Mouse (Mus musculus) cerebellum, adult 9-11 months (tissue): ENCODE measurements around the gene Cpe.

Source experiments
- DNase-seq: peaks from one replicate; pipeline ENCODE4 v3.0.0; 2022

Cpe gene

DNA sequence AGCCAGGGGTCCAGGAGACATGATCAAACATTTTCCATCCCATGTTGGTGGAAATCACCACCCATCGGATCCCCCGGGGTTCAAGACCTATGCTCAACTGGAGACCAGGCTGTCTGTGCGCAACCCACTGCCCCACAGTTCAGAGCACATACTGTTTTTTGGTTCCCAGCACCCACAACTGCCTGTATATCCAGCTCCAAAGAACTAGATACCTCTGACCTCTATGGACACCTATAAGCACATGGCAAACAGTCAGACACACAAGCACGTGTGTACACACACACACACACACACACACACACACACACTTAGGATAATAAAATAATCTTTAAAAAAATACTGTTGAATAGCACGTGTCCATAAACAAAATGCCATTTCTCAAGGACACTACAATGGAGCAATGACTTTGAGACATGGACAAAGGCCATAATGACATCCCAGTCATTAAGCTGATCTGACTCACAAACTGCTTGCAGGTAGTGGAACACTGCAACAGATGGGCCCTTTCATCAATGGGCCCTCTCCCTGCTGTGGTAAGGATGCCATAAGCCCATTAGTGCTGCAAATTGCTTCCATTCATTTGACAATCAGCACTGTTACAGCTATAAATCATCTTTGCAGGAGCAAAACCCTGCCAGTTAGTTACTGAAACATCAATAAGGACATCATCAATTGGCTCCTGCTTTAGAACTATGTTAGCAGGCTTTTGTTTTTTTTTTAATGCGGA is 63.7 kb downstream of the Cpe start:
- DNase-seq = peak; percentile 48

DNA sequence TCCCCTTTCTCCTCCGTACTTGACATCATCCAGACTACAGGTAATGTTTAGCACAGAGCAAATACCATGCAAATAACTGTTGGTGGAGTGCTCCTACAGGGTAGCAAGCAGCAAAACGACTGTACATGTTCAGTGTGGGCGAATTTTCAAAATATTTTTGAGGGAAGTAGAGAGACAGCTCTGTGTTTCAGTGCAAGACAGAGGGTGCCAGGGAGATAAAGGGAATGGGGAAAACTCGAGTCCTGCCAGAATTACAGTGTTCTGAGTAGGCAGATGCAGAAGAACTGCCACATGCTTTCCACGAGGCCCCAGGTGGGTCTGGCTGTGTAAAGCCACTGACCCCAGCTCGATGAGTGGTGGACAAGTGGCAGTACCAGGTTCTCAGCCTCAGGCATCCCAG is 64.8 kb downstream of the Cpe start:
- no peak for DNase-seq

DNA sequence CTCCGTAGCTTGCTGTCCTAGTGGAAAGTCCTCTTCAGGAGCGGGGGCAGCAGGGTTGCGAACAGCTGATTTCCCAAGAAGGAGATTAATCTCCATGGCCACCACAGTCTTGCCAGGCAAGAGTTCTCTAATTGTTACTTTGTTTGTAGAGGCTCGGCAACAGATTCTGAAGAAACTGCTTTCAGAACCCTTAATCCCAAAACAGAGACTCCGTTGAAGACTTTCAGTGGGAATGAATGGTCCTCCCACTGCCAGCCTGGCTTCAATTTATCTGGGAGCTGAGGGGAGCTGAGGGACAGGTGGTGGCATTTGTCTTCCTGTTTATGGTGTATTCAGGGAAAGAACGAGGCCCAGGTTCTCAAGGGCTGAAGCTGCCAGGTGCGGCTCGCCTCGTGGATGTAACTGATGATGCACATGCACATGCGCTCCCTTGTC is 68.2 kb downstream of the Cpe start:
- DNase-seq = peak; percentile 60

DNA sequence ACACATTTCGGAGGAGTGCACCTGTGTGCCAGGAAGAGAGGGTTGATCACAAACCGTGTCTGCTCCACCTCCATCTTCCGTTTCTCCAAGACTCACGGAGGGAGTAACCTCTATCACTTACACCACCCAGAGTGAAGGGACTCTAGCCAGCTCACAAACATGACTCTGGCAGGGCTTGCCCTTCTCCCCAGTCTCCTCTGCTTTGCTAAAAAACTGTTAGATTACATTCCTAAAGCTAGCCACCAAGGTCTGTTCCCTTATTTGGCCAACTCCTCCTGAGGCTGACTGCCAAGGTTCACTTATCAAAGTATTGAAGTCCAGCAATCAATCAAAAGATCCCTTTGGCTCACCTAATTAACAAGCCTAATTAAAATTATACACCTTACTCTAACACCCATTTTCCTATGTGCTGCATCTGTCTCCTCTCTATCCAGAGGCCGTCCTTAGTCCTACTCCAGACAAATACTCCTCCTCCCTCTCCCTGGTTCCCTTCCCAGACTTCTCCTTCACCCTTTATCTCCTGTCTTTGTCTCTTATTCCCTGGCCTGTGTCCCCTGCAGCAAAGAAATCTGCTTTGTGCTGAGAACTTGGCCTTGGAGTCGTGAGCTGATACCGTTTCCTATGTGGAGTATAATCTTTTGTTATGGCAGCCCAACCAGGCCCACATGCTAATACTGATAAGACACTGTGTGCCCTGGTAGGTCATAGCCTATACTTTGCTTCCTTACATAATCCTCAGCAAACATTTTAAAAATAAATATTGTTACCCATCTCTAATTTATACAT is 72.3 kb downstream of the Cpe start:
- DNase-seq = no peak

DNA sequence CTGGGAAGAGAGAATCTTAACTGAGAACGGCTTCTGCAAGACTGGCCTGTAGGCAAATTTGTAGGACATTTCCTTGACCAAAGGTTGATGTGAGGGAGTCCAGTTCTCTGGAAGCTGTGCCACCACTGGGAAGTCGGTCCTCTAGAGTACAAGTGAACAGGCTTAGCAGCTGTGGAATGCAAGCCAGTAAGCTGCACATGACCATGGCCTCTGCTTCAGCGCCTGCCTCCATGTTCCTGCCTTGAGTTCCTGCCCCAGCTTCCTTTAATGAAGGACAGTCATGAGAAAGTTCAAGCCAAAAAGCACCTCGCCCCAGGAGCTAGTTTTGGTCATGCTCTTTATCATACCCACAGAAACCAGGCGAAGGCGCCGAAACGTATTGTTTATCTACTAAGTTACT is 73.2 kb downstream of the Cpe start:
- no peak for DNase-seq

DNA sequence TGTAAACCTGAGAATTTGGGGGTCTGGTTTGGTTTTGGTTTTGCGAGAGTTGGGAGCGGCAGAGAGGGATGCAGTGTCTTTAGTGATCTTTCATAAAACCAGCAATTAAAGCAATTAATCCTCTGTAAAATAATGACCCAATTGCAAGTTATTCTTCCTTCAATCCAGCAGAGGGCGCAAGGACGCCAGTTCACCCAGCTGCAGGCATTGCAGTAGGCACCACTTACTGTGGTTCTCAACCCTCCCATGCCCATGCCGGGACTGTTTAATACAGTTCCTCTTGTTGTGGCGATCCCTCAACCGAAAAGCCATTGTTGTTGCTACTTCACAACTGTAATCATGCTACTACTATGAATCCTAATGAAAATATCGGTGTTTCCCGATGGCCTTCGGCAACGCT is 74.2 kb downstream of the Cpe start:
- DNase-seq = peak; percentile 64

DNA sequence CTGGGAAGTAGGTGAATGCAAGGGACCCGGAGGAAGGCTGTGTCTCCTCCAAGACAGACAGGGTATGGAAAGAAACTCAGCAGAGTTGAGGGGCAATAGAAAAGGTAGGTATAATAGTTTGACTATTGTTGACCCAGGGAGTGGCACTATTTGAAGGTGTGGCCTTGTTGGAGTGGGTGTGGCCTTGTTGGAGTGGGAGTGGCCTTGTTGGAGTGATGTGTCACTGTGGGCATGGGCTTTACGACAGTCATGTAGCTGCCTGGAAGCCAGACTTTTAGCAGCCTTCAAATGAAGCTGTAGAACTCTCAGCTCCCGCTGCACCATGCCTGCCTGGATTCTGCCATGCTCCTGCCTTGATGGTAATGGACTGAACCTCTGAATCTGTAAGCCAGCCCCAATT is 76.3 kb downstream of the Cpe start:
- no peak for DNase-seq

DNA sequence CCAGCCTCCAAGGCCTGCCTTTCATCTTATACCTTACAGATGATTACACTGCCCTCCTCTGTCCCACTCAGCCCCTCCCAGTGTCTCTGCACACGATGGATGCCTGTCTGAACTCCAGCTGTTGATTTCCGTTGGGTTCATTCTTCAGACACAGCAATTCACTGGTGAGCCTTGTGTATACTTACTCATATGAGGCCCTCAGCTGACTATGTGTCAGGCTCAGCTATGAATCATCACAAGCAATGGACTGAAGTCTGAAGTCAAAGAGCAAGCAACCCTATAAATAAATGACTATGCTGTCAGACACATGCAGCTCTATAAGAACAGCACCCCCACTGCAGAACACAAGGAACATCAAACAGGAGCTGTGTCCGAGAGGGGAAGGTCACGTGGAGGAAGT is 77.4 kb downstream of the Cpe start:
- DNase-seq = no peak

DNA sequence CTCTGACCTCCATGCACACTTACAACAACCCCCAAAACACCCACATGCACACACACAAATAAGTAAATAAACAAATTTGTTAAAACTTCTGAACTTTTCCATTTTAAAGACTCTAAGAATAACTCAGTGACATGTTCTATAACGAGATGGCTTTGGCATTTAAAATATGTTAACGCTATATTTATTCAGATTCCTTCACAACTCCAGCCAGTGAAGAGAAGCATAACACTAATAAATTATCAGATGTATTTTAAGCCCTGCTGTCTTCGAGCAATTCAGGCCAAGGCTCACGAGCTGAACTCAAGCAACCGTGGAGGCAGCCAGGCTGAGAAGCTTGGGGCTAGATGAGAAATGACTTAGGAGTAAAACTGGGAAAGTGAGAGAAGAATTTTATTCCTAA is 79.2 kb downstream of the Cpe start:
- no peak for DNase-seq

DNA sequence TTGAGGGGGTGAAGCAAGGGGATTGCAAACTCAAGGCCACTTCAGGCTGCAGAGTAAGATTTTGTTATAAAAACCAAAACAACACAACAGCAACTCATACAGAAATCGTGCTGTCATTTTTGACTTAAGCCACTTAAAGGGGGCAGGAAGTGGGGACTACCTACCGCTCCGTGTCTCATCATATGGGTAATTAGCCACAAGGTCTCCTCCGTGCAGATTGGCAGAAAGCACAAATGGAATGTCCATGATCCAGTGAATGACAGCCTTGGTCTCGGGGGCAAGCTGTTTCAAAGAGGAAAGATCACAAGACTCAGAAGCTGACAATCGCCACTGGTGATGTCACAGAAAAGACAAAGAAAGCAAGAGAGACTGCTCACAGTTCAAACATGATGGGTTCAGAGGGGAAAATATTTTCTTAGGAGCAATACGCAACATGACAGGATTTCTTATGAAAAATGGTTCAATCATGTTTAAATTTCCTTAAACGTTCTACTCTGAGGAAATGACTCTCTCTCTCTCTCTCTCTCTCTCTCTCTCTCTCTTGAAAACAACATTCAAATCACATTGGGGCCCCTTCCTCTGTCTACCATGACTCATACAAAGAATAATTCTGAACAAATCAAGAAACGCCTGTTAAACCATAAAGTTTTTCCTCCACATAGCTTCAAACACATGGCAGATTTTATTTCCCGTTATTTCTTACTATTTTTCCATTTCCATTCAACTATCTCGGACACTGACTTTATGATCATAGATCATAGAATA is 81.5 kb downstream of the Cpe start:
- no peak for DNase-seq

DNA sequence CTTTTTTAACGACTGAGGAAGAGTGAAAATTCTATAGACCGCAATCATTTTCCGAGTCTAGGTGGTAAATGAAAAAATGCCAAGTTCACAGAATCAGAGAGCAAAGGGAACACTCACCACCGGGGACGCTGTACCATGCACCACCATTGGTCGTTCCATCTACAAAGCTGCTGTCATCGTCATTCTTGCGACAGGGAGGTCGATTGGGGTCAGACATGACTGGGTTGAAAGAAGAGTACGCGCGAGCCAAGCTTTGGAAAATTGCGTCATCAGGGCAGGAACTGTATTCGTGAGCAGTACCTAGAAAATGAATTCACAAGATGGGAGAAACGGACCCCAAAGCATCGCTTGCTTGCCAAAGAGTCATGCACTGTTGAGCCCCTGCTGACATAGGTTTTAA is 83.9 kb downstream of the Cpe start:
- DNase-seq = no peak

DNA sequence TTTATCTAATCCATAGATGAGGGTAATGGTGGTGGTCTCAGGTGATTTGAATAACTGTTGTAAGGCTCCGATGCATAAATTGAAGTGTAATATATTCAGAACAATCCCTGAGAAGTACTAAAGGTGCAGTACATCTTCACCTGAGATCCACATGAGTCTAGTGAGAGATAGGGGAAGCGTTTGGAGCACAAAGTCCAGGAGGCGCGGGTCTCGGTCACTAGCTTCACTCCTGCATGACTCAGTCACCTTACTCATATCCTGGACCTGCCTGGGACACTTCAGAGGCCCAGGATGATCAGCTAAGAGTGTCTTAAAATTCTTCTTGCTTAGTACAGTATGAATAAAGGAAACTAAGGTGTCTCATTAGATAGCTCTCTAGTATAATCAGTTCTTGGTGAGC is 86.8 kb downstream of the Cpe start:
- no peak for DNase-seq

DNA sequence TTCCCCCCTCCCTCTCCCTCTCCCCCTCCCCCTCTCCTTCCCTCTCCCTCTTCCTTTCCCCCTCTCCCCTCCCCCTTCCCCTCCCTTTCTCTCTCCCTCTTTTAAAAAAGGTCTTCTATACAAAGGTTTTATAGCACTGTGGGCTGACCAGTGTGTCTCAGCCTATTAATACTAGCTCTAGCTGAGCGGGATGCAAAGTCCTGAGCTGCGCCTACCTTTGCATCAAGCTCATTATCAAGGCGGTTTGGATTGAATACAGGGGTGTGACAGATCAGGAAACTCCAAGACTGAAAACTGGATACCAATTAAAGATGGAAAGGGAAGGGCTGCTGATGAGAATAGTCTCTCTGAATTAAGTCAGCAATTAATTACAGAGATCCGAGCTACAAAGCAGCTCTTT is 94.6 kb downstream of the Cpe start:
- DNase-seq = no peak

DNA sequence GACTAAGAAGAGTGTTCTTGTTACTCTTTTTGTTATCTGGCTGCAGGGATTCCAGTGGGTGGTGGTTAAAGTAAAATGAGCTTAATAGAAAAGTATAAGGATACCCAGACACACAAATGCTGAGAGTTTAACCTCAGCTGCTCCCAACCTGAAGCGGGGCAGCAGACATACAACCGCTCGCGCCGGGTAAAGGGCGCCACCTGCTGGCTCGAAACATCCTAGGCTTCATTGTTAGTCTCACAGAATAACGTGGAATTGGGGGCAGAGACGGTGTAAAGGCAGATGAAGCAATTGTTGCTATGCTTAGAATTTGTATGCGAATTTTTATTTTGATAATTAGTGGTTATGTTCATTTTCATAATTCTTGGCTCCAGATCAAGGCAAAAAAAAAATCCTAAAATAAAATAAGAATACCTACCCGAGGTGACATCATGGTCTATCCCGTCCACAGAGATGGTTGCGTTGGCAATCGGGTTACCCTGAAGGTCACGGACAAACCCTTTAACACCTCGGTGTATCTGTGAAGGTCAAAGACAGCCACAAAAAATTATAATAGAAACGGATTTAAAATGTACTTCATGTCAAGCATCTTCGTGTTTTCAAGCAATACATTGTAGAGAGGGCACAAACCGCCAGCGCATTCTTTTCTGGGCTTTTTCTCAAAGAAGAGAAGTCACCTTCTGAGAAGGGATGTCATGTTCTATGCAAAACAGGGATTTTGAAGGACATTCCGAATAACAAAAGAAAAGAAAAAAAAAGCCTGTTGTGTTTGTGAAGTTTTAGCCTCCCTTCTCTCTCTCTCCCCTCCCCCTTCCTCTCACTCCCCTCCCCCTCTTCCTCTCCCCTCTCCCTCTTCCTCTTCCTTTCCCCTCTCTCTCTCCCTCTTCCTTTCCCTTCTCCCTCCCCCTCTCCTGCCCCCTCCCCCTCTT is 95.5 kb downstream of the Cpe start:
- peak; percentile 57 for DNase-seq

DNA sequence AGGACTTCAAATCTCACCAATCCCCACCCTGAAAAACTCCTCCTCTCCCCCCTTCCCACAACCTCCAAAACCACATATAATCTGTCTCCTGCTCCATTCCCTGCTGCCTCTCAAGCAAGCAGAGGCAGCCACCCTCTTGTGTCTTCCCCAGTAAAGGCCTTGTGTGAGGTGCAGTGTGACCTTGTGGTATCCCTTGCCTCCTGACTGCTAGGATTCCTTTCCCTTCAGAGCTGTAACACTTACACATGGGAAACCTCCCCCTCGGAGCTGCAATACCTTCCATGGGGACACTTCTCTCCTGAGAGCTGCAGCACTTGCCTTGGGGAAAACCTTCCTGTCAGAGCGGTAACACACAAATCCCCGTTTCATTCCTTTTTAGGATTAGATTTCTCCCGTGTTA is 96.5 kb downstream of the Cpe start:
- no peak for DNase-seq

DNA sequence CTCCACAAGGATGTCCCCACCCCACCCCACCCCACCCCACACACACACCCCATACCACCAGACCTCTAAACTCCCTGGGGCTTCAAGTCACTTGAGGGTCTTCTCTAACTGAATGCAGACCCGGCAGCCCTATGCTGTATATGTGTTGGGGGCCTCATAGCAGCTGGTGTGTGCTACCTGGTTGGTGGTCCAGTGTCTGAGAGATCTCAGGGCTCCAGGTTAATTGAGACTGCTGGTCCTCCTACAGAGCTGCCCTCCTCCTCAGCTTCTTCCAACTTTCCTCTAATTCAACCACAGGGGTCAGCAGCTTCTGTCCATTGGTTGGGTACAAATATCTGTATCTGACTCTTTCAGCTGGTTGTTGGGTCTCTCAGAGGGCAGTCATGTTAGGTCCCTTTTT is 102.4 kb downstream of the Cpe start:
- DNase-seq = no peak

DNA sequence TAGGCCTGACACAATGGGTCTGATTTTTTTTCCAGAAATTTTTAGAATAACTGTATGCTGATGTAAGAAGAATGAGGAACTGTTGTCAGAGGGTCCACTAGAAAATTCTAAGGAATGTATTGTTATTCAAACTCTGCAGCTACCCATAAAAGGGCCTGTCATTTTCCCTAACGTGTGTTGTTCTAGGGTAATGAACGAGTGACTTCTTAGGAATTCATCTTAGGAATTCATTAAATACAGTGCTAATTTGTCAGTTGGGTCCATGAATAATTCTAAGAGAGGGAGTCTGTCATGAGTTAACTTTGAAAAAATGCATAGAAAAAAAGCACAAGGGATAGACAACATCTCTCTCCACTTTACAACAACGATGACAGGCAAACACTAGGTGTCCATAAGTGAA is 110.0 kb downstream of the Cpe start:
- no peak for DNase-seq

DNA sequence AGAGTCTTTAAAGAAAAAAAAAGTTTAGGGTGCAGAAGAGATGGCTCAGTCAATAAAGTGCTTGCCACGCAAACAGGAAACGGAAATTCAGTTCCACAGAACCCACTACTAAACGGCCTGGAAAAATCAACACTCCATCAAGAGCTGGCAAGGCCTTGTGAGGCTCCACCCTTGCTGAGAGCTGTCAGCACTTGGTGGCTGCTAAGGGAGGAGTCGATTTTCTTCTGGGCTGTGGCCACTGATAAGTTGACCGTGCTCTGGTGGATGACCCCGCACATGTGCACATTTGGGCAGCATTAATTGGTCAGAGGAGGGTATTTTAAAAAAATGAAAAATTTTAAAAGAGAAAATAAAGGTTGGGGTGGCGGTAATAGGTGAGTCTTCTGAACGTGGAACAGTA is 114.6 kb downstream of the Cpe start:
- no peak for DNase-seq

DNA sequence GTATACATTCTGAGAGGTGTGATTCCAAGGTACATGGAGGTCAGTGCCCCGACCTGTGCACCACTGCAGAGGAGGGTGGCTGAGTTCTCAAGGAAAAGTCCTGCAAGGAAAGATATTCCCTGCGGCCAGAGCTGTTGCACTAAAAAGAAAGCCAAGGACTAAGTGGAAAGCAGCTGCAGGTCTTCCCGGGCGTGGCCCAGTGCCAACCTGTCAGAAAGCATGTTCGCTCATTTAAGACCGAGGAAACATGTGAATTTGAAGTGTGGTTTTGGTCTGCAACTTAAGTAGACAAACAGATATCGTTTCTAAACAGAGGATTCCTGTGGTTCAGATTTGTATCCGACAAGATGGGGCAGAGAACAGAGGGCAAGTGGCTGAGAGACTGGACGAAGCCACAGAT is 117.9 kb downstream of the Cpe start:
- no peak for DNase-seq

DNA sequence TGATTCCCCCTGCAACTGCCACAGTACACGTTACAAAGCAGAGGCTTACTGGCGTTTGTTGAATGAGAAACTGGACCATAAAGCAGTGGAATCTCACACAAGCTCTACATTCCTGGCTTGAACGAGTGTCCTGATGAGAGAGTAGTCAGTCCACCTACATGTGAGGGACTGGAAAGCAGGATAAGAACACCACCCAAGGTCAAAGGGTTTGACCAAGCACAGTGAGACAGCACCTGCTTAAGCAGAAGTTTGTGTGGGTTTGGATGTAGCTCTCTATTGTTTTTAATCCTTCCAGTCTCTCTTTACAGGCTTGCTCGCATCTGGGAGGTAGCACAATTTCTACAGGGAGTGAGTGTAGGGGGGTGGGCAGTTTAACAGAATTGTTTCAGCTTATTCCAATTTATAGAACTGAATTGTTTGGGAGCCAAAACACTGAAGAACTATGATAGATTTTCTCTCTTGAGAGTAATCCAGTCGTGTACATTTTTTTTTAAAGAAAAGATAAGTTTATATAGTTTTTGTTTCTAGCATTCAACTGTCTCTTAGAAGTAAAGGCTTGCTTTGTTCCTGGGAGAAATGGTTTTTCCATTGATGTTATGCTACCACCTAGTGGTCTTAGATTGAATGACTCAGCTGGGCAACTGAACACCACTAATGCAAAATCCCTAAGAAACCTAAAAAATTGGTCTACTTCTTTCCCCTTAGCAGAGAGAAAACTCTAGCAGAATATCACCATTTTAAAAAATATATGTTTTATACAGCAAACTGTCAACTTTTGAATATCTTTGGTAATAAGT is 144.6 kb downstream of the Cpe start:
- DNase-seq = peak; percentile 21

DNA sequence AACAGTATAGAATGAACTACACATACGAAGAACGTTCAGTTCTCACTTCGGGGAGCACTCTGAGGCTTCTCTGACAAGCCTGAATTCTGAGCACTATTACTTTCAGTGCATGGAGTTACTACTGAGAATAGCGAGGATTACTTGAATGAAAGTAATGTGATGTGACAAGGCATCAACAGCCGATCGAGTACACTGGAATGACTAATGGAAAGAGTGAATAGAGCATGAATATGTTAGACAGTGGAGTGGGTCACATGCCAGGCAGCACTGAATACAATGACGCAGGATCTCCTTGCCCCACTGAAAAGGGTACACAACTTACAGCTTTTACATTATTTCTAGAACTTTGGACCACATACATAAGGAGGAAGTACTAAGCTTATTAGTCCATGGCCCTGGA is 149.4 kb downstream of the Cpe start:
- DNase-seq = no peak
